Mouse (Mus musculus) left cerebral cortex, postnatal 10 days (tissue): ENCODE measurements around the gene Prss43. TPM values are rescaled to one million over a fixed set of nuclear protein-coding genes. Genes with fewer than 3 reads are reported as not detected.
A peak's percentile ranks its signal among the peaks of the same experiment; 100 is the strongest.

Source experiments
- DNase-seq, 2 experiments: peaks; one replicate each; pipeline ENCODE4 v3.0.0; 2021 to 2022; ENCODE audit warnings: low spot score in 2 of 2, mixed read lengths in 1 of 2; ENCODE audit errors: extremely low spot score in 1 of 2
- intact Hi-C: fragments of 180-260 bp; cut with DNase I; formaldehyde crosslinking; loops from one replicate; pipeline ENCODE4 v1.15.1; 2025
- total RNA-seq, 2 experiments: library from RNA; stranded (reverse); gene quantifications; 2 replicates each; pipeline ENCODE4 v1.2.3; 2021

The Prss43 gene
- total RNA-seq, 2 experiments from 2014 or later: 0.14 to 0.28 TPM

- DNase-seq: no peak
- intact Hi-C loops: no loop called here
These were observed 7.9 kb downstream of the Prss43 start, which contains the start of gene Prss45 for GRCm38 (mm10) chr9:110834411-110834810. Gene Prss45, plus strand, starts transcription at chr9:110834588.

DNA sequence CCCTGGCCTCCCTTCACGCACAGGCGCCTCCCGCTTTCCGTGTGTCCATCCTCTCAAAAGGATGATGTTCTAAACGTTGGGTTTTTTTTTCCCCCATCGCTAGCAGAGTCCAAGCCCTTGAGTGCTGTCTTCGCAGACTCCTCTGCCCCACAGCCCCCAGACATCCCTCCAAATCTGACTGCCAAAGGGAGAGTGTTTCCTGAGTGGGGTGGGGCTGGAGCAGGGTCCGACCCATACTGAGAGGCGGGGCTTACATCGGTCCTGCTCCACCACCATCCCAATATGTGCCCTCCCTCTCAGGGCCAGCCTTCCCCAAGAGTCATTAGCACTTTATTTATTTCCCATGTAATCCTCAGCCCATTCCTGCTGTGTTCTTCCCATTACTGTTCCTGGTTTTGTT, 8.5 kb downstream of the Prss43 start:
- intact Hi-C loops: no loop called here
- no peak for DNase-seq

GRCm38 (mm10) chr9:110836112-110836511, 9.6 kb downstream of the Prss43 start:
- peak in 1 of 2 experiments; percentile 50 for DNase-seq
- intact Hi-C loops: no loop called here

DNA sequence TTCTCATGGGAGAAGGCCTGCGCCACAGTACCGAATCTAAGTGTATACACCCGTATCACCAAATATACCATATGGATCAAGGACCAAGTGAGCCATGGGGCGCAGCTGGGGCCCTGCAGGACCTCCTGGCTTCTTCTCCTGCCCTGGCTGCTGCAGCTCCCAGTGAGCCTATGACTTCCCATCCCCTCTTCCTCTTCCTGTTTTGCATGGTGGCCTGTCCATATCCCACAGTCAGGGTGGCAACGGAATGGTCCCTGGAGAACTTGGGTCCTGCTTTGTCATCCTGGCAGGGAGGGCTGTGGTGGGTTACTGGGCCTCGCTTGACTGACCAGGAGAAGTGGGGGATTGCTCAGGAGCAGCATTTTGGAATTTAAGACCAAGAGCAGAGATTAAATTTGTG, 14.4 kb downstream of the Prss43 start:
- no peak for DNase-seq
- intact Hi-C loops: no loop called here

DNA sequence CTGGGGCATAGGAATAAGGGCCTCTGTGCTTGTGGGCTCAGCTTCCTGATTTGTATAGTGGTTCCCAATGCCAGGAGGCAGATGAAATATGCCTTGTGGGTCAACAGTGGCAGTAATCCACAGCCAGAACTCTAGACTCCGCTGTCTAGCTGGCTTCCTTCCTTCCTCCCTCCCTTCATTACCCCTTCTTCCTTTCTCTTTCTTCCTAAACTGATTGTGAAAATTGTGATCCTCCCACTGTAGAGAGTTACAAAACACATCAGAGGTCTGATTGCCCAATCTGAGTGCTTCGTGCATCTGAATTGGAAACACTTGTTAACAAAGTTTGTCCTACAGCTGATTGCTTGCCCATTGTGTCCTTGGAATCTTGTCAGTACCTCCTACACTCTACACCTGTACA, 14.9 kb downstream of the Prss43 start:
- intact Hi-C loops: no loop called here

DNA sequence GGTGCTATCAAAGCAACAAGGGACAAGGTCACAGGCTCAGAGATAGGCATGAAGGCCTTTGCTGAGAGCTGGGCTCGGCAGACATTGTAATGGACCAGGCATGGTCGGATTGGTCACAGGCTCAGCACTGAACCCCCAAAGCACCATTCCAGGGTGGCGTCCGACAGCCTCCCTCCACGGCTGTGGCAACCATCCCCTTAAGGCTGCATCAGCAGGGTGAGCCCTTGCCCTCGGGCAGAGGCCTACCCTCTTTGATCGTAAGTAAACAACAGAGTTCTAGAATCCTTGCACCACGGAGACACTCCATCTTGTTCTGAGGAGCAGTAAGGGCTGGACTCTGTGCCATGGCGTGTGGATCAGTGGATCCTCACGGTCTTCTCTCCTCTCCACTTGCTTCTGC, 17.7 kb downstream of the Prss43 start, which contains the start of gene Prss46:
Gene Prss46, plus strand, starts transcription at position 301 of the 400 bp plus-strand sequence.
- intact Hi-C loops: no loop called here
- no peak for DNase-seq

More for the DNA sequence above, 14.9 kb downstream of the Prss43 start:
- no peak for DNase-seq

- DNase-seq: no peak
- intact Hi-C loops: no loop called here
These were observed 22.7 kb downstream of the Prss43 start for GRCm38 (mm10) chr9:110849162-110849561.

- DNase-seq: no peak
These were observed 29.4 kb downstream of the Prss43 start for GRCm38 (mm10) chr9:110855903-110856302.

GRCm38 (mm10) chr9:110856920-110857319, 30.4 kb downstream of the Prss43 start:
- intact Hi-C loops: no loop called here
- peak in 1 of 2 experiments; percentile 54 for DNase-seq

More at GRCm38 (mm10) chr9:110855903-110856302, 29.4 kb downstream of the Prss43 start:
- intact Hi-C loops: no loop called here

GRCm38 (mm10) chr9:110857781-110858472, 31.4 kb downstream of the Prss43 start, which contains the start of gene Prss50:
Gene Prss50, plus strand, starts transcription at chr9:110857967.
- no peak for DNase-seq
- intact Hi-C loops: no loop called here

- intact Hi-C loops: no loop called here
- DNase-seq: no peak
These were observed 32.0 kb downstream of the Prss43 start for GRCm38 (mm10) chr9:110858523-110858922.

- intact Hi-C loops: no loop called here
- no peak for DNase-seq
These were observed 32.6 kb downstream of the Prss43 start for GRCm38 (mm10) chr9:110858967-110859596.

DNA sequence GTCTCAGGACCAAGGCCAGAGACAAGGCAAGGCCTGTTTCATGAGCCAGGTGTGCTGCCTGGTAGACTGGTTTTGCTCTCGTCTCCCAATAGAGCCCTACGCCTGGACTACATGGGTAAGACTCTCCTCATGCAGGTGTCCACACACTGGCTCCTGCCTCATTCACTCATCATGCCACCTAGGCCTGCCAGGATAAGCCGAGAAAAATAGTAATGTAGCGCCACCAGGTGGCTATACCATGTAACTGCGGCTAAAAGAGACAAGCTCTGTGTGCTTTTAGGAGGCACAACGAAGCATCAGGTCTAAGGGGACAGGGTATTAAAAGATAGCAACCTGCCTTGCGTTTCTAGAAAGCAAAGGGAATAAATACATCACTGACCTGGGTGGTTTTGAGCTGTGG, 44.5 kb downstream of the Prss43 start:
- intact Hi-C loops: loop anchor here (5.0 kb wide), 1 partner anchor 154 kb away; no protein-coding TSS in a partner anchor
- peak in 1 of 2 experiments; percentile 44 for DNase-seq

- intact Hi-C loops: loop anchor here (5.0 kb wide), 1 partner anchor 157 kb away; no protein-coding TSS in a partner anchor
- DNase-seq: peak; percentile 79 to 91
These were observed 47.5 kb downstream of the Prss43 start for GRCm38 (mm10) chr9:110873681-110874659.

- intact Hi-C loops: loop anchor here (5.0 kb wide), 1 partner anchor 157 kb away; no protein-coding TSS in a partner anchor
- DNase-seq: no peak
These were observed 48.2 kb downstream of the Prss43 start for GRCm38 (mm10) chr9:110874660-110875191.

DNA sequence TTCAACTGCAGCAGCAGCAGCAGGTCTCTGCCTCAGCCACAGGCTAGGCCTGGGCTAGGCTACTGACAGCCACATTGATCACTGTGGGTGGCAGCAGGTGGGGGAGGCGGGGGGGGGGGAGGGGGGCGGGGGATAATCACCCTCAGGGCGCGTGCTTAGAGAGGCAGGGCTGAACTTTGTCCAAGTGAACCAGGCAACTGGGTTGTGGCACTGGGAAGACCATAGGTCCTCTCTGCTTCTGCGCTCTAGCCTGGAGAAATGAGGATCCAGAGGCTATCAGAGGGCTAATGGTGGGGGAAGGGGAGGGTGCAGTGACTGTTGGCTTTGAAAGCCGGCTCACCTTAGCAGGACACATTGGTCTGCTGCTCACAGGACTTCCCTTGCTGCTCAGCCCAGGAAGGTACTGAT, 48.8 kb downstream of the Prss43 start:
- intact Hi-C loops: no loop called here
- DNase-seq: no peak

- intact Hi-C loops: no loop called here
- DNase-seq: no peak
These were observed 50.9 kb downstream of the Prss43 start for GRCm38 (mm10) chr9:110877353-110877752.

DNA sequence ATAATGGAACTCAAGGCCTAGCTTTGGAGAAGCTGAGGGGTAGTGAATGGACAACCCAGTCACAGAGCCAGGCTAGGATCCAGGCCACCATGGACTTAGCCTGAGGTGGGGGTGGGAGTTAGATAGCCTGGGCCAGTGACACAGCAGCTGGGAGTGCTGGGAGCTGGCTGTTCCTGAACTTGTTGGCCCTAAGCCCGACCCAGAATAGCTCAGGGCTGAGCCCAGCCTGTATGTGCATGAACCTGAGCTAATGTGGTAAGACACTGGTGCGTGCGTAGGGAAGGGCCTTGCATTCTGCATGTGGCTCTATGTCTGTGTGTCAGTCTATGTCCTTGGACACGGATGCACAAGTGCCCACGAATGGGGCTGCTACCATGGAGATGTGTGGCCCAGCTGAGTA, 51.4 kb downstream of the Prss43 start:
- intact Hi-C loops: no loop called here
- peak; percentile 31 to 64 for DNase-seq
